Mouse (Mus musculus) heart, embryonic 13.5 days (tissue): Measurements from ENCODE around the gene Hoxd11. TPM values are rescaled to one million over a fixed set of nuclear protein-coding genes. Genes with fewer than 3 reads are reported as not detected.
A peak's percentile ranks its signal among the peaks of the same experiment; 100 is the strongest.

ENCODE experiments used
- ATAC-seq: fragments of 200-750 bp; cut with Nextera tagmentation; 2 replicates; pipeline ENCODE4 v1.8.0; 2017; ENCODE audit warnings: moderate TSS enrichment; ENCODE audit not compliant: insufficient number of reproducible peaks, low FRiP score, low TSS enrichment; ENCODE audit errors: extremely low read depth
- H3K27ac ChIP-seq: fragments of 300-500 bp; sonication (generic); replicated peaks from 2 replicates; pipeline ENCODE4 v1.5.1; 2015; ENCODE audit warnings: moderate library complexity, mild to moderate bottlenecking, inconsistent platforms
- H3K27me3 ChIP-seq: fragments of 300-500 bp; sonication (generic); replicated peaks from 2 replicates; pipeline ENCODE4 v1.6.1; 2015; ENCODE audit warnings: mild to moderate bottlenecking, inconsistent platforms
- H3K36me3 ChIP-seq: fragments of 300-500 bp; sonication (generic); 2 replicates; pipeline ENCODE4 v1.6.1; 2015; ENCODE audit warnings: mild to moderate bottlenecking, inconsistent platforms
- H3K4me1 ChIP-seq: fragments of 300-500 bp; sonication (generic); 2 replicates; pipeline ENCODE4 v1.6.1; 2015; ENCODE audit warnings: inconsistent platforms
- H3K4me2 ChIP-seq: fragments of 300-500 bp; sonication (generic); 2 replicates; pipeline ENCODE4 v1.6.1; 2015; ENCODE audit warnings: inconsistent platforms, mild to moderate bottlenecking, moderate library complexity
- H3K4me3 ChIP-seq: fragments of 300-500 bp; sonication (generic); 2 replicates; pipeline ENCODE4 v1.5.1; 2015; ENCODE audit warnings: moderate library complexity, mild to moderate bottlenecking, inconsistent platforms
- H3K9ac ChIP-seq: fragments of 300-500 bp; sonication (generic); 2 replicates; pipeline ENCODE4 v1.6.1; 2015; ENCODE audit warnings: inconsistent platforms, mild to moderate bottlenecking, moderate library complexity
- H3K9me3 ChIP-seq: fragments of 300-500 bp; sonication (generic); 2 replicates; pipeline ENCODE4 v1.6.1; 2016; ENCODE audit warnings: inconsistent platforms
- WGBS: fragments of 180-500 bp; shearing (Covaris S2); methylation state at CpG from one replicate; pipeline ENCODE4 v1.1.7; 2015; ENCODE audit warnings: mixed read lengths; 5-methylcytosine and 5-hydroxymethylcytosine counted together
- polyA plus RNA-seq: library from polyadenylated mRNA; unstranded; fragments of >200 nt; fragmentation: Nextera tagmentation; extraction: Ambion mirVana; gene quantifications from 2 replicates; pipeline ENCODE4 v1.2.1, GENCODE M21; 2015

Hoxd11 gene
- polyA plus RNA-seq, 1 experiment from 2014 or later: not detected

DNA sequence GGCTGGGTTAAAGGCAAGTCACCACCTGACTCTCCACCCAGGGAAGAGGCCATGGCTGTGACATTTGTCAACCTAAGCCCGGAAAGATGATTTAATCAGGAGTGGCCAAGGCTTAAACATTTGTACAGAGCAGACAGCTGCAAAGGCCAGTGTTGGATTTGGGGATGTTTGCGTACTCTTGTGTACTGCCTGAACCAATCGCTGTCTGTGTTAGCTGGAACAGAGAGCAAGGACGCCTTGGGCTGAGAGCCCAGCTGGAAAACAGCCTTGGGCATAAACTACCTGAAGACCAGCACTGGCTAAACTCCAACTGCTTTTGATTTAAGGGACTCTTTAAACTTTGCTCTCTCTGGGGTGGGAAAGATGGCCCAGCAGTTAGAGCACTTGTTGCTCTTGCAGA lies 29.3 kb downstream of the Hoxd11 start:
- ATAC-seq: no peak
- H3K36me3 ChIP-seq: no peaks in the 10 kb centered on the region
- H3K9ac ChIP-seq: no peak overlapping the region
- H3K27me3 ChIP-seq: peaks cover 99% of the 10 kb centered on the region
- H3K27ac ChIP-seq: no peak overlapping the region
- H3K4me2 ChIP-seq: no peak overlapping the region
- H3K4me1 ChIP-seq: peaks cover 24% of the 10 kb centered on the region
- 12% methylated on average over 4 of the region's 4 CpGs for WGBS
- no peak overlapping the region for H3K4me3 ChIP-seq
- H3K9me3 ChIP-seq: no peaks in the 10 kb centered on the region

DNA sequence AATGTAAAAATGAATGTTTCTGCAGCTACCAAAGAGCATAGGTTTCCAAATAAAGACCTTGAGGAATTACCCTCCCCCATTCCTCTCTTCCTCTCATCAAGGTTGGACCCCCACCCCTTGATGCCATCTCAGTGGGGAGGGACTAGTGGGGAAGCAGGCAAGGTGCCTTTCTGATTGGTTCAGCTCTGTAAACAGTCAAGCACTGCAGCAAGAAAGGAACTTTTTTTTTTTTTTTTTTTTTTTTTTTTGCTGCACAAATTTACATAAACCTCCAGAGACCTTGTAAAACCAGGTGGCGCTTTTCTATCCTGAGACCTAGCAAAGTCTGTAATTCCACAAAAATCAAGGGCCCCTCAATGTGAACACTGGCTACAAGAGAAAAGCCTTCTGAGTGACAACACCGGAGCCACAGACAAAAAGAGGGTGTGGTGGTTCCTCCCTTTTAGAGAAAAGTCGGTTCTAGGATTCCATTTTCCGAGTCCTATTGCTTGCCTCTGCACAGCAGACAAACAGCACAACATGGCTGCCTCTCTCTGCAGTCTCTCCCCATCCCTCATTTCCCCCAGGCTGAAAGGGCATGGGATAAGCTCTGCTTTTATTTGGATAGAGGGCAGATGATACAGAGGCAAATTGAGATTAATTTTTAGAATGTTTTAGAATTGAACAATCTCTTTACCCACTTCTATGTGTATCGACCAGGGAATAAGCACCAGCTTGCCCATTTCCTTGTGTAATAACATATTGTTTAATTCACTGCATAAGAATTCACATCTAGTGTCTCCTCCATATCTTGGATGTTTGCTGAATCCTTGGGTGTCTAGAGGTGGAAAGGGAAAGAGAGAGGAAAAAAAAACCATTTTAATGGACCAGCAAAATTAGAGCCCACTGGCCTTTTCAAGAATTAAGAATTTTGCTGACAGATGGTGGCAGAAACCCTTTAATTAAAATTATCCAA lies 30.4 kb downstream of the Hoxd11 start:
- H3K4me1 ChIP-seq: peaks cover 21% of the 10 kb centered on the region
- ATAC-seq: no peak
- H3K27ac ChIP-seq: no peak overlapping the region

GRCm38 (mm10) chr2:74710929-74711543 lies 31.7 kb downstream of the Hoxd11 start:
- no peak for ATAC-seq
- Histone ChIP-seq H3K9ac (no peak overlapping the region), H3K4me3 (no peak overlapping the region), H3K27me3 (peaks cover 99% of the 10 kb centered on the region), H3K36me3 (no peaks in the 10 kb centered on the region), H3K4me2 (peak overlapping the region; percentile 68; the same call in 1 of the 2 replicates), H3K27ac (no peak overlapping the region), H3K4me1 (peaks cover 12% of the 10 kb centered on the region), H3K9me3 (no peaks in the 10 kb centered on the region)
- WGBS: under 1% methylated on average over 16 of the region's 16 CpGs

More for the DNA sequence above, 30.4 kb downstream of the Hoxd11 start:
- peaks cover 99% of the 10 kb centered on the region for H3K27me3 ChIP-seq
- no peaks in the 10 kb centered on the region for H3K36me3 ChIP-seq
- H3K9ac ChIP-seq: no peak overlapping the region
- 7% methylated on average over 5 of the region's 5 CpGs for WGBS
- H3K9me3 ChIP-seq: no peaks in the 10 kb centered on the region
- H3K4me3 ChIP-seq: no peak overlapping the region
- no peak overlapping the region for H3K4me2 ChIP-seq

- Histone ChIP-seq H3K9ac (peak within 1 kb of the TSS; percentile 35; the same call in 1 of the 2 replicates), H3K27ac (no peak within 1 kb of the TSS), H3K4me2 (peak within 1 kb of the TSS; percentile 68), H3K4me1 (peaks cover 13% of the 10 kb centered on the region), H3K36me3 (no peaks in the 10 kb centered on the region), H3K9me3 (no peaks in the 10 kb centered on the region), H3K27me3 (peaks cover 99% of the 10 kb centered on the region), H3K4me3 (peak within 1 kb of the TSS; percentile 49)
- WGBS: under 1% methylated on average over 65 of the region's 65 CpGs
- no peak for ATAC-seq
Measured at GRCm38 (mm10) chr2:74711721-74712621, 32.6 kb downstream of the Hoxd11 start, which contains the start of the genes Hoxd3 and Hoxd4. Hoxd3 (plus strand) TSS chr2:74711927. Hoxd4 (plus strand) TSS chr2:74711929.

DNA sequence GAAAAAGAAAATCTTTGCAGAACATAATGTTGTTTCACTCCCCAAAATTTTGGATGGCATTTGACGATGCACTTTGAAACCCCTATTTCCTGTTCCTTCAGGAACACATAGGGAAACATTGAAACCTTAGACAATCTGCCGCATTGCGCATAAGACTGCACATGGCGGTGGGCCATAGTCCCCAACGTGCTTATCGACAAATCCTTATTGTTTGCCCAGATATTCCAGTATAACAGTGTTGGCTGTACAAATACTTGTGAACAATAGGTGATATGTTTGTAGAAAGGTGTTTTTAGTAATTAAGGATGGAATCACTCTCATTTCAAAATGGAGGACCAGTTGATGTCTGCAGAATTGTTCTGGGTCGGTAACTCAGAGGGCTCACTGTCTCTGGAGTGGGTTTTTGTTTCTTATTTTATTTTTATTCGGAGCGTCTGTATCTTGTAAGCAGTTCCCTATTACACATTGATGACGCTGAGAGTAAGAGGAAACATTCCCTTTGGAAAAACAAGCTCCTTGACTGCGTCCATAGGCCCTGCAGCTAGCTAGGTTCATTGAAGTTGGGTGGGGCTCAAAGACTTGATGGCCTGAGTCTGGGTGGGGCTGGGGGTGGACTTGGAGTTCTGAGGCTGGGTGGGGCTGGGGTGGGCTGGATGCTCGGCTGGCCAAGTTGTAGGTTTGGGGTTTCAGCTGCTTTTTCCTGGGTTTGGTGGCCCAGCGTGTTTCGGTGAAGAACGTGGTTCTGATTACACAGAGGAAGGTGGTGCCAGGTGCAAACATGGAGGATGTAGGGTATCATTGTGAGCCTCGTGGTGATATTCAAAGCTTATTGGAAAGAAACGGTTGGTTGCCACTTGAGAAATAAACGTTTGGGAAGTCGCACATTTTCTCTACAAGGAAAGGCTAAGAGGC lies 34.1 kb downstream of the Hoxd11 start:
- peaks cover 100% of the 10 kb centered on the region for H3K27me3 ChIP-seq
- no peak for ATAC-seq
- no peak overlapping the region for H3K4me2 ChIP-seq
- no peaks in the 10 kb centered on the region for H3K36me3 ChIP-seq
- no peaks in the 10 kb centered on the region for H3K9me3 ChIP-seq
- no peak overlapping the region for H3K9ac ChIP-seq
- H3K4me3 ChIP-seq: no peak overlapping the region
- no peak overlapping the region for H3K27ac ChIP-seq
- WGBS: 6% methylated on average over 19 of the region's 19 CpGs
- H3K4me1 ChIP-seq: peaks cover 13% of the 10 kb centered on the region

- H3K4me3 ChIP-seq: no peak overlapping the region
- peaks cover 100% of the 10 kb centered on the region for H3K27me3 ChIP-seq
- no peak for ATAC-seq
- no peak overlapping the region for H3K9ac ChIP-seq
- H3K4me2 ChIP-seq: no peak overlapping the region
- H3K4me1 ChIP-seq: peaks cover 13% of the 10 kb centered on the region
- no peaks in the 10 kb centered on the region for H3K36me3 ChIP-seq
- 6% methylated on average over 18 of the region's 18 CpGs for WGBS
- H3K27ac ChIP-seq: no peak overlapping the region
- H3K9me3 ChIP-seq: no peaks in the 10 kb centered on the region
Measured at GRCm38 (mm10) chr2:74714156-74714789, 34.9 kb downstream of the Hoxd11 start.

DNA sequence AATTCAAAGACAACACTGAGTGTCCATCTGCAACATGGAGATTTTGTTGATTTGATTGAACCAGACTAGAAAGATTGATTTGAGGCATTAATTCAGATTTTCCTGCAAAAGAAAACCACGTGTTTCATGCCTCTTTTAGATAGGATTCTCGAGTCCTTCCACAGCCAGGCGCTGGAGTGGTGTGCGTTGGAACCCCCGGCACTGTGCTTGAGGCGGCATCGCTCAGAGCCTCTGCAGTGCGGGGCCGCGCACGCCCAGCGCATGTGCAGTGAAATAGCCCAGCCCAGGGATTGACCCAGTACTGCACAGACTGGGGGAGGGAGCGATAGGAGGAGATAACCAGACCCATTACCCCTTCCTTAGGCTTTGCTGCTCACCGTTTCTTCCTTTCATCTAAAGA lies 35.5 kb downstream of the Hoxd11 start:
- no peak overlapping the region for H3K4me3 ChIP-seq
- ATAC-seq: no peak
- H3K4me1 ChIP-seq: peaks cover 13% of the 10 kb centered on the region
- no peaks in the 10 kb centered on the region for H3K36me3 ChIP-seq
- H3K9me3 ChIP-seq: no peaks in the 10 kb centered on the region
- whole genome bisulfite sequencing: 1% methylated on average over 14 of the region's 14 CpGs
- 0 out of 2 replicates have a peak overlapping the region, but pooled peaks have one; percentile 8 for H3K4me2 ChIP-seq
- peaks cover 100% of the 10 kb centered on the region for H3K27me3 ChIP-seq
- no peak overlapping the region for H3K9ac ChIP-seq
- H3K27ac ChIP-seq: no peak overlapping the region

- H3K36me3 ChIP-seq: no peaks in the 10 kb centered on the region
- ATAC-seq: 0 out of 2 replicates have a peak, but pooled peaks have one; percentile 31
- peak overlapping the region; percentile 64 for H3K4me2 ChIP-seq
- H3K4me1 ChIP-seq: peaks cover 13% of the 10 kb centered on the region
- 0 out of 2 replicates have a peak overlapping the region, but pooled peaks have one; percentile 33 for H3K9ac ChIP-seq
- no peaks in the 10 kb centered on the region for H3K9me3 ChIP-seq
- WGBS: 3% methylated on average over 26 of the region's 26 CpGs
- peak overlapping the region; percentile 45 for H3K4me3 ChIP-seq
- peaks cover 100% of the 10 kb centered on the region for H3K27me3 ChIP-seq
- H3K27ac ChIP-seq: no peak overlapping the region
Measured at GRCm38 (mm10) chr2:74715504-74716241, 36.3 kb downstream of the Hoxd11 start.

DNA sequence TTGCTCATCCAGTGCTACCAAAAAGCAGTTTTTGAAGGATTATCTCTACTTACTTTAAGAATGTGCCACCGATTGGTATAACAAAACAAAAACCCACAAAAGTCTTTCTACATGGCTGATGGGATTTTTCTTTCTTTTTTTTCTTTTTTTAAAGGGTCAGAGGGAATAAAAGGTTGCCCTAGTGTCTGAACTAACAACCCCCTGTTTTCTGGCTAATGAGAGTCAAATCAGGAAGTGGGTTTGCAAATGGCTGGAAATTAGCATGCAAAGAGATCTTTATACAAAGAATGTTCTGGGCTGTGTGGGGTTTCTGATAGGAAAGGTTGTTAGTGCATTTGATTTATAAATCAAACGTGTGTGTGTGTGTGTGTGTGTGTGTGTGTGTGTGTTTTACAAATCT lies 41.0 kb downstream of the Hoxd11 start:
- no peak overlapping the region for H3K9ac ChIP-seq
- WGBS: 10% methylated on average over 2 of the region's 2 CpGs
- H3K4me2 ChIP-seq: no peak overlapping the region
- no peak overlapping the region for H3K4me3 ChIP-seq
- H3K36me3 ChIP-seq: no peaks in the 10 kb centered on the region
- H3K27me3 ChIP-seq: peaks cover 100% of the 10 kb centered on the region
- H3K4me1 ChIP-seq: 0 out of 2 replicates have a peak, but pooled peaks cover 3% of the 10 kb centered on the region
- ATAC-seq: no peak
- no peaks in the 10 kb centered on the region for H3K9me3 ChIP-seq
- no peak overlapping the region for H3K27ac ChIP-seq
